Mouse (Mus musculus): ENCODE results near the gene Gng12. TPM values are rescaled to one million over a fixed set of nuclear protein-coding genes. Genes with fewer than 3 reads are reported as not detected.

The Gng12 gene
- total and polyA plus RNA-seq, 2 experiments from 2014 or later = 20.1 to 41.0 TPM

- H3K9me3 ChIP-seq (replicated peaks; ENCODE audit: control insufficient read depth, low read length) = no peaks in the 10 kb centered on the region
- TF ChIP-seq CTCF (IDR thresholded peaks at IDR 0.05; ENCODE audit: low read depth) (no peak), EP300 (IDR thresholded peaks at IDR 0.05; ENCODE audit: low read depth) (no peak)
- 87% methylated on average over 3 of the region's 3 CpGs for WGBS
- ATAC-seq (ENCODE audit: insufficient read depth, low read depth) = no peak
- no peak overlapping the region for H3K4me3 ChIP-seq (ENCODE audit: low read depth, low read length)
- no peak overlapping the region for H3K27ac ChIP-seq (ENCODE audit: low read depth)
- H3K27me3 ChIP-seq (ENCODE audit: control insufficient read depth, insufficient read depth, low read length) = no peaks in the 10 kb centered on the region
- H3K9ac ChIP-seq (replicated peaks; ENCODE audit: low read depth, low read length) = no peak overlapping the region
- no peak overlapping the region for H3K4me2 ChIP-seq (ENCODE audit: low read depth, low read length)
- no peak for DNase-seq (ENCODE audit: low spot score)
- H3K4me1 ChIP-seq (ENCODE audit: control insufficient read depth, insufficient read depth) = 0 out of 2 replicates have a peak, but pooled peaks cover 3% of the 10 kb centered on the region
- no peaks in the 10 kb centered on the region for H3K36me3 ChIP-seq (replicated peaks; ENCODE audit: control insufficient read depth, insufficient read depth, low read length)
Observed at GRCm38 (mm10) chr6:66981366-66981765, 85.2 kb downstream of the Gng12 start.

- H3K4me2 ChIP-seq (ENCODE audit: low read depth, low read length) = no peak overlapping the region
- no peak for TF ChIP-seq EP300 (IDR thresholded peaks at IDR 0.05; ENCODE audit: low read depth)
- TF ChIP-seq CTCF (IDR thresholded peaks at IDR 0.05; ENCODE audit: low read depth) = no peak
- H3K36me3 ChIP-seq (replicated peaks; ENCODE audit: control insufficient read depth, insufficient read depth, low read length) = no peaks in the 10 kb centered on the region
- 0 out of 2 replicates have a peak, but pooled peaks cover 3% of the 10 kb centered on the region for H3K4me1 ChIP-seq (ENCODE audit: control insufficient read depth, insufficient read depth)
- DNase-seq (ENCODE audit: low spot score) (no peak), ATAC-seq (ENCODE audit: insufficient read depth, low read depth) (no peak)
- H3K9me3 ChIP-seq (replicated peaks; ENCODE audit: control insufficient read depth, low read length) = no peaks in the 10 kb centered on the region
- H3K4me3 ChIP-seq (ENCODE audit: low read depth, low read length) = no peak overlapping the region
- H3K27ac ChIP-seq (ENCODE audit: low read depth) = no peak overlapping the region
- no peaks in the 10 kb centered on the region for H3K27me3 ChIP-seq (ENCODE audit: control insufficient read depth, insufficient read depth, low read length)
- 71% methylated on average over 1 of the region's 1 CpGs for WGBS
- H3K9ac ChIP-seq (replicated peaks; ENCODE audit: low read depth, low read length) = no peak overlapping the region
Observed at GRCm38 (mm10) chr6:66981864-66982263, 85.7 kb downstream of the Gng12 start.

- WGBS = 77% methylated on average over 5 of the region's 5 CpGs
Observed at GRCm38 (mm10) chr6:66984079-66984478, 87.9 kb downstream of the Gng12 start.

GRCm38 (mm10) chr6:66984672-66985071, 88.5 kb downstream of the Gng12 start:
- Histone ChIP-seq H3K9ac (replicated peaks; ENCODE audit: low read depth, low read length) (no peak overlapping the region), H3K36me3 (replicated peaks; ENCODE audit: control insufficient read depth, insufficient read depth, low read length) (no peaks in the 10 kb centered on the region), H3K4me1 (ENCODE audit: control insufficient read depth, insufficient read depth) (0 out of 2 replicates have a peak, but pooled peaks cover 3% of the 10 kb centered on the region), H3K4me2 (ENCODE audit: low read depth, low read length) (no peak overlapping the region), H3K9me3 (replicated peaks; ENCODE audit: control insufficient read depth, low read length) (no peaks in the 10 kb centered on the region), H3K27ac (ENCODE audit: low read depth) (no peak overlapping the region), H3K27me3 (ENCODE audit: control insufficient read depth, insufficient read depth, low read length) (no peaks in the 10 kb centered on the region), H3K4me3 (ENCODE audit: low read depth, low read length) (no peak overlapping the region)
- DNase-seq (ENCODE audit: low spot score) (no peak), ATAC-seq (ENCODE audit: insufficient read depth, low read depth) (no peak)
- TF ChIP-seq CTCF (IDR thresholded peaks at IDR 0.05; ENCODE audit: low read depth) (no peak), EP300 (IDR thresholded peaks at IDR 0.05; ENCODE audit: low read depth) (no peak)
- WGBS = 84% methylated on average over 3 of the region's 3 CpGs

More at GRCm38 (mm10) chr6:66984079-66984478, 87.9 kb downstream of the Gng12 start:
- no peaks in the 10 kb centered on the region for H3K27me3 ChIP-seq (ENCODE audit: control insufficient read depth, insufficient read depth, low read length)
- H3K27ac ChIP-seq (ENCODE audit: low read depth) = no peak overlapping the region
- DNase-seq (ENCODE audit: low spot score) = no peak
- H3K4me1 ChIP-seq (ENCODE audit: control insufficient read depth, insufficient read depth) = 0 out of 2 replicates have a peak, but pooled peaks cover 3% of the 10 kb centered on the region
- H3K36me3 ChIP-seq (replicated peaks; ENCODE audit: control insufficient read depth, insufficient read depth, low read length) = no peaks in the 10 kb centered on the region
- TF ChIP-seq EP300 (IDR thresholded peaks at IDR 0.05; ENCODE audit: low read depth) = no peak
- no peak for TF ChIP-seq CTCF (IDR thresholded peaks at IDR 0.05; ENCODE audit: low read depth)
- ATAC-seq (ENCODE audit: insufficient read depth, low read depth) = no peak
- no peak overlapping the region for H3K4me3 ChIP-seq (ENCODE audit: low read depth, low read length)
- H3K9ac ChIP-seq (replicated peaks; ENCODE audit: low read depth, low read length) = no peak overlapping the region
- H3K4me2 ChIP-seq (ENCODE audit: low read depth, low read length) = no peak overlapping the region
- no peaks in the 10 kb centered on the region for H3K9me3 ChIP-seq (replicated peaks; ENCODE audit: control insufficient read depth, low read length)

GRCm38 (mm10) chr6:66985500-66985899, 89.3 kb downstream of the Gng12 start:
- no peak overlapping the region for H3K9ac ChIP-seq (replicated peaks; ENCODE audit: low read depth, low read length)
- no peaks in the 10 kb centered on the region for H3K27me3 ChIP-seq (ENCODE audit: control insufficient read depth, insufficient read depth, low read length)
- no peak overlapping the region for H3K4me3 ChIP-seq (ENCODE audit: low read depth, low read length)
- no peak for ATAC-seq (ENCODE audit: insufficient read depth, low read depth)
- DNase-seq (ENCODE audit: low spot score) = no peak
- no peak overlapping the region for H3K4me2 ChIP-seq (ENCODE audit: low read depth, low read length)
- 51% methylated on average over 7 of the region's 7 CpGs for WGBS
- no peak overlapping the region for H3K27ac ChIP-seq (ENCODE audit: low read depth)
- H3K4me1 ChIP-seq (ENCODE audit: control insufficient read depth, insufficient read depth) = 0 out of 2 replicates have a peak, but pooled peaks cover 3% of the 10 kb centered on the region
- TF ChIP-seq EP300 (IDR thresholded peaks at IDR 0.05; ENCODE audit: low read depth) (no peak), CTCF (IDR thresholded peaks at IDR 0.05; ENCODE audit: low read depth) (no peak)
- no peaks in the 10 kb centered on the region for H3K36me3 ChIP-seq (replicated peaks; ENCODE audit: control insufficient read depth, insufficient read depth, low read length)
- H3K9me3 ChIP-seq (replicated peaks; ENCODE audit: control insufficient read depth, low read length) = no peaks in the 10 kb centered on the region

- ATAC-seq (ENCODE audit: insufficient read depth, low read depth) (no peak), DNase-seq (ENCODE audit: low spot score) (no peak)
- Histone ChIP-seq H3K4me2 (ENCODE audit: low read depth, low read length) (no peak overlapping the region), H3K9me3 (replicated peaks; ENCODE audit: control insufficient read depth, low read length) (no peaks in the 10 kb centered on the region), H3K4me1 (ENCODE audit: control insufficient read depth, insufficient read depth) (0 out of 2 replicates have a peak, but pooled peaks cover 3% of the 10 kb centered on the region), H3K36me3 (replicated peaks; ENCODE audit: control insufficient read depth, insufficient read depth, low read length) (no peaks in the 10 kb centered on the region), H3K9ac (replicated peaks; ENCODE audit: low read depth, low read length) (no peak overlapping the region), H3K4me3 (ENCODE audit: low read depth, low read length) (no peak overlapping the region), H3K27me3 (ENCODE audit: control insufficient read depth, insufficient read depth, low read length) (no peaks in the 10 kb centered on the region), H3K27ac (ENCODE audit: low read depth) (no peak overlapping the region)
- 89% methylated on average over 12 of the region's 12 CpGs for WGBS
- TF ChIP-seq EP300 (IDR thresholded peaks at IDR 0.05; ENCODE audit: low read depth) (no peak), CTCF (IDR thresholded peaks at IDR 0.05; ENCODE audit: low read depth) (no peak)
Observed at GRCm38 (mm10) chr6:66986063-66986462, 89.9 kb downstream of the Gng12 start.

Measured in heart, postnatal 0 days (tissue).